20 mouse cellular contexts compared by ENCODE assay signal in the genomic region with DNA sequence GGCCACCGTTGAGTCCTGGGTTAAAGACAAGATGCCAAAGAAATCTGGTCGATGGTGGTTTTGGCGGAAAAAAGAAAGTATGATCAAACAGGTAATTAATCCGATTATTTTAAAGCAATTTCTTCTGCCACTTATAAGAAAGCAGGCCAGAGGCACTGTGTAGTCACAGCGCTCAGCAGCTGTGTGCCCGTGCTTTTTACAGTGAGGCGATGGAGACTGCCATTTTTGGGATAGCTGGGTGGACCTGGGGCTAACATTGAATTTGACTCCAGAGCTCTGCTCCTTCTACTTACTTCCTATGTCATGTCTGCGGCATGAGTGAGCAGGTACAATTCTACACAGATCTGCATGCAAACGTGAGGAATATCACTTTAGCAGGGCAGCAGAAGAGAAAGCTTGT.
"Had no signal": no experiment of that assay in that cellular context is flagged by ENCODE, and none has a peak within 500 bp of the region (broad histone marks: within the 10 kb centered on the region; RNA-seq: fewer than 3 reads in every experiment).

No protein-coding gene starts in this region.

- H3K9ac ChIP-seq: lung, embryonic 15.5 days; midbrain, embryonic 13.5 days; midbrain, embryonic 15.5 days; neural tube, embryonic 13.5 days; neural tube, embryonic 15.5 days had no signal

- H3K9me3 ChIP-seq: lung, embryonic 15.5 days; megakaryocyte, embryonic 14.5 days; midbrain, embryonic 13.5 days; midbrain, embryonic 15.5 days; neural tube, embryonic 13.5 days; neural tube, embryonic 15.5 days had no signal

- H3K27me3 ChIP-seq: lung, embryonic 15.5 days; megakaryocyte, embryonic 14.5 days; midbrain, embryonic 13.5 days; midbrain, embryonic 15.5 days; neural tube, embryonic 13.5 days; neural tube, embryonic 15.5 days had no signal

- DNase-seq: lung, adult 2 months; lung, postnatal 14 days; lung, postnatal 36 days; retina, postnatal 1 day; right cerebral cortex, adult 18-20 months; right cerebral cortex, postnatal 25 days; right cerebral cortex, postnatal 4 days; spleen, adult 18-20 months; thymus, adult 18-20 months; thymus, postnatal 14 days; thymus, postnatal 36 days had no signal

- ATAC-seq: lung, postnatal 0 days; midbrain, embryonic 13.5 days; midbrain, embryonic 15.5 days had no signal

- H3K27ac ChIP-seq: lung, embryonic 15.5 days; macrophage; midbrain, embryonic 13.5 days; midbrain, embryonic 15.5 days; neural tube, embryonic 13.5 days; neural tube, embryonic 15.5 days had no signal

- H3K4me3 ChIP-seq: lung, embryonic 15.5 days; megakaryocyte, embryonic 14.5 days; midbrain, embryonic 13.5 days; midbrain, embryonic 15.5 days; myocyte; neural tube, embryonic 13.5 days; neural tube, embryonic 15.5 days had no signal

- H3K4me2 ChIP-seq: lung, embryonic 15.5 days; midbrain, embryonic 13.5 days; midbrain, embryonic 15.5 days; neural tube, embryonic 13.5 days; neural tube, embryonic 15.5 days had no signal

- H3K4me1 ChIP-seq: lung, embryonic 15.5 days; midbrain, embryonic 13.5 days; midbrain, embryonic 15.5 days; neural tube, embryonic 13.5 days; neural tube, embryonic 15.5 days had no signal
